Mouse (Mus musculus) hindbrain, embryonic 10.5 days (tissue): ENCODE measurements around the gene Galntl5. TPM values are rescaled to one million over a fixed set of nuclear protein-coding genes. Genes with fewer than 3 reads are reported as not detected.
"Not testable (repeated sequence)": the region's sequence is repeated elsewhere in the genome, so short reads cannot be mapped to it uniquely, and the experiment has no call there.

Source experiments
- DNase-seq: peaks from one replicate; pipeline ENCODE4 v3.0.0-alpha.2; 2017; ENCODE audit warnings: low spot score
- H3K27ac ChIP-seq: fragments of 300-500 bp; sonication (generic); 2 replicates; pipeline ENCODE4 v1.5.1; 2016; ENCODE audit warnings: mild to moderate bottlenecking, moderate library complexity
- H3K27me3 ChIP-seq: fragments of 300-500 bp; sonication (generic); 2 replicates; pipeline ENCODE4 v1.6.1; 2016; ENCODE audit warnings: mild to moderate bottlenecking; ENCODE audit not compliant: poor library complexity, insufficient read depth, severe bottlenecking
- H3K36me3 ChIP-seq: fragments of 300-500 bp; sonication (generic); 2 replicates; pipeline ENCODE4 v1.6.1; 2016; ENCODE audit warnings: mild to moderate bottlenecking, moderate library complexity
- H3K4me1 ChIP-seq: fragments of 300-500 bp; sonication (generic); replicated peaks from 2 replicates; pipeline ENCODE4 v1.6.1; 2016; ENCODE audit warnings: mild to moderate bottlenecking
- H3K4me3 ChIP-seq: fragments of 300-500 bp; sonication (generic); 2 replicates; pipeline ENCODE4 v1.5.1; 2016; ENCODE audit warnings: mild to moderate bottlenecking, moderate library complexity
- H3K9me3 ChIP-seq: fragments of 300-500 bp; sonication (generic); 2 replicates; pipeline ENCODE4 v1.6.1; 2016; ENCODE audit warnings: mild to moderate bottlenecking, moderate library complexity
- WGBS: fragments of 180-500 bp; shearing (Covaris S2); methylation state at CpG from one replicate; pipeline ENCODE4 v1.1.7; 2016; 5-methylcytosine and 5-hydroxymethylcytosine counted together
- polyA plus RNA-seq: library from polyadenylated mRNA; unstranded; fragments of >200 nt; fragmentation: Nextera tagmentation; extraction: Ambion mirVana; gene quantifications from 2 replicates; pipeline ENCODE4 v1.2.1, GENCODE M21; 2016

Gene Galntl5
- polyA plus RNA-seq, 1 experiment from 2014 or later = not detected

DNA sequence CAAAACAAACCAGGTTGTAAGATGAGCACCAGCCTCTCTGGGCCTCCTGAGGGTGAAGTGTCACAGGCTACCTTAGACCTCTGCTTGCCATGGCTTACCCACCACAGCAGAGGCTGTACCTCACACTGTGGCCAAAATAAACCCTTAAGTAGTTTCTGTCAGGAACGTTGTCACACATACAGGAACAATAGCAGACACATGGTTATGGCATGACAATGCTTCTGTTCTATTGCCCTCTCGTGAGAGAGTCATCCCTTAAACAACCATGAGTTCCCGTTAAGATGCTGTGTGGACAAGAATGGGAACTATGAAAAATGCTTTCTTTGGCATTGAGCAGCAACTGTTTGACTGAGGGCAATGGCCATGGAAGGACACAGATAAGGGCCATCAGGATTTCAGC is 40.3 kb downstream of the Galntl5 start, which contains the start of gene Galnt11:
Gene Galnt11 (plus strand): TSS at position 301 of the 400 bp plus-strand sequence.
- Histone ChIP-seq H3K4me3 (peak within 1 kb of the TSS; percentile 78), H3K9me3 (no peaks in the 10 kb centered on the region), H3K27ac (peak within 1 kb of the TSS; percentile 96), H3K36me3 (peaks cover 9% of the 10 kb centered on the region; the same call in 1 of the 2 replicates), H3K4me1 (peaks cover 10% of the 10 kb centered on the region), H3K27me3 (no peaks in the 10 kb centered on the region)
- no peak for DNase-seq
- WGBS = 88% methylated on average over 3 of the region's 3 CpGs

DNA sequence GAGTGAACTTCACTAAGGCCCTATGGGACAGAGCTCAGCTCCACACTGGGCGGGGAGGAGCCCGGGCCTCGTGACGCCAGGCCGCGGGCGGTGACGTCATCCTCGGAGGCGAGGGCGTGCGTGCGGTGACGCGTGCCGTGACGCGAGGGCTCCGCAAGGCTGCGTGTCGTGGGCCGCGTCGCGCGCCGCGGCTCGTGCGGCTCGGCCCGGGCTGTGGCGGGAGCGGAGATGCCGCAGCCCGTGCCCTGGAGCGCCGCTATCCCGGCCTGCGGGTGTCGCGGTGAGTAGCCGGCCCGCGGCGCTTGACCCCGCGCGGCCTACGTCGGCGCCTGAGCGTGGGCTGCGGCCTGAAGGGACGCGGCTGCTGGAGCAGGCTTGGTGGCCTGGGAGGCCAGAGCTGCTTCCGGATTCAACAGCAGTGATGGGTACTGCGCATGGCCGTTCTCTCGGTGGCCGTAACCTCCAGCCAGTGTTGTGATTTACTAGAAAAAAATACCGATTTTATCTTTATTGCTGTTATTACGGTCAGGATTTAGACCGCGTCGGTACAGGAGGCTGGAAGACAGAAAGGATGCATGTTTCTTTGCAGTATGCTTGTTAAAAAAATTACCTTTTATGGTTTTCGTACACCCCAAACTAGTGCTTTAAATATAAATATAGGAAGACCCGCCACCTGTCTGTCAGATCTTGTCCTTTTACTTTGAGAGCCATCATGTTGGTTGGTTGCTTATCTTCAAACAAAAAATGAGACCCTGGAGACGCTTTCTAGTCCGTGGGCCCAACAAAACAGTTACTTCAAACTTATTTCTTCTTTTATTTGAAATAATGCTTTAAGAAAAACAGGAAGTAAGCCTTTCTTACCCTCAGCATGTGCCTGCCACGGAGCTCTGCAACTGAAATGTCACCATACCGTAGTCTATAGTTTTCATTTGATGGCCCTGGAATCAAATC is 41.8 kb downstream of the Galntl5 start, which contains the start of gene E130116L18Rik:
Gene E130116L18Rik (minus strand): TSS at position 402 of the 951 bp plus-strand sequence.
- H3K36me3 ChIP-seq = peaks cover 18% of the 10 kb centered on the region
- peak within 1 kb of the TSS; percentile 96 for H3K27ac ChIP-seq
- peak; percentile 88 for DNase-seq
- no peaks in the 10 kb centered on the region for H3K27me3 ChIP-seq
- no peaks in the 10 kb centered on the region for H3K9me3 ChIP-seq
- WGBS = 6% methylated on average over 72 of the region's 72 CpGs
- H3K4me3 ChIP-seq = peak within 1 kb of the TSS; percentile 78
- H3K4me1 ChIP-seq = peaks cover 10% of the 10 kb centered on the region

DNA sequence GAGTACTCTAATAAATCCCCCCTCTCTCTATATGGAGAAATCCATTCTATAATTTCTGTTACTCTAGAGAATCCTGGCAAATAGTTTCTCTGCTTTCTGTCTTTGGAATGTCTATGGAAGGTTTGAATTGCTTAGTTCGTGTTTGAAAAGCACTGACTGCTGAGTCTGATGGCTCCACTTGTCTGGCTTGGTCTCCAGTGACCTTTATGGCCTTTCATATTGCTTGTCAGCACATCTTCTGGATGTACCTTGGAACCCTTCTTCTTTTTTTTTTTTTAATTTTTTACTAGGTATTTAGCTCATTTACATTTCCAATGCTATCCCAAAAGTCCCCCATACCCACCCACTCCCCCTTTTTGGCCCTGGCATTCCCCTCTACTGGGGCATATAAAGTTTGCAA is 43.1 kb downstream of the Galntl5 start:
- not testable (repeated sequence) for H3K9me3 ChIP-seq, H3K27ac ChIP-seq, DNase-seq, H3K4me3 ChIP-seq, H3K4me1 ChIP-seq, H3K27me3 ChIP-seq
- 88% methylated on average over 1 of the region's 1 CpGs for WGBS
- peaks cover 27% of the 10 kb centered on the region for H3K36me3 ChIP-seq

DNA sequence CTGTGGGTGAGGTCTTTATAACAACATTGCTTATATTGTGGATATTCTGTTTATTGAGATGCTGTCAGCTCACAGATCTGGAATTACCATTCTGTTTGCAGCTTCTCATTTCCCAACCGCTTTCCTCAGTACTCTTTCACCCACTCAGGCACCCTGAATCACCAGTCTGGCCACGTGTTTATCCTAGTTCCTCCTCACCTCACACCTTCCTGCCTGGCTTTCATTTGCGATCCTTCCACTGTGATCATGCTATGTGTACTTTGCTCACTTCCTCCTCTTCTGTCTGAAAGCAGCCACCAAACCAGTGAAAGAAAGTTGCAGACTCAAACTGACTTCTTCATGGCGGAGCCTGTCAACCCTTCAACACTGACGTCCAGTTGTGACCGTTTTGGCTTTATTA is 61.8 kb downstream of the Galntl5 start:
- H3K9me3 ChIP-seq = no peaks in the 10 kb centered on the region
- no peak overlapping the region for H3K27ac ChIP-seq
- WGBS = 90% methylated on average over 6 of the region's 6 CpGs
- DNase-seq = no peak
- peaks cover 23% of the 10 kb centered on the region for H3K36me3 ChIP-seq
- no peaks in the 10 kb centered on the region for H3K4me1 ChIP-seq
- no peaks in the 10 kb centered on the region for H3K27me3 ChIP-seq
- H3K4me3 ChIP-seq = no peak overlapping the region

DNA sequence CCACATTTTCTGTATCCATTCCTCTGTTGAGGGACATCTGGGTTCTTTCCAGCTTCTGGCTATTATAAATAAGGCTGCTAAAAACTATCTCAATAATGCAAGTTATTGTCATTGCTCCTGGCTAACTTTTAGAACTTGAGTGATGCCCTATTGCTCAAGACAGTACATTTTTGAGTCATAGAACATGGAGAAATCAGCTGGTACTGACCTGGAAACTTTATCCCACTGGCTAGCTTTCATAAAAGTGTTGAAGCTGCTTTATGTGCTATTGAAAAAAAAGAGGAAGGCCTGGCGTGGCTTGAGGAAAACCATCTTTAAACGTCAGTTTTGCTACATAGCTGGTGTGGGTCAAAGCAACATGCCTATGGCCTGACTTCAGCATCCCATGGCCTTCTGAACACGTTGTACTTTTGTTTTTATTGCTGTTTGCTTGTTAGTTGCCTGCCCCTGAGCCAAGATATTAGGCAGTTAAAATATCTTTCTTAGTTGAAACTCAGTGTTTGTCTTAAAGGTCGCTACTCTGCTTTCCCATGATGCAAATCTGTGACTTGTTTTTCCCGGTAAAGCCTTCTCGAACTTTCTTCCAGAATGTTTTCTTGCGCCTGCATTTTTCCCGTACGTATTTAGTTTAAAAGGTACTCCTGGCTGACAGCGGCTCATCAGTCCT is 64.7 kb downstream of the Galntl5 start:
- H3K9me3 ChIP-seq = no peaks in the 10 kb centered on the region
- no peak for DNase-seq
- H3K27ac ChIP-seq = no peak overlapping the region
- H3K4me1 ChIP-seq = no peaks in the 10 kb centered on the region
- no peak overlapping the region for H3K4me3 ChIP-seq
- WGBS = 89% methylated on average over 10 of the region's 10 CpGs
- H3K27me3 ChIP-seq = no peaks in the 10 kb centered on the region
- H3K36me3 ChIP-seq = peaks cover 41% of the 10 kb centered on the region

DNA sequence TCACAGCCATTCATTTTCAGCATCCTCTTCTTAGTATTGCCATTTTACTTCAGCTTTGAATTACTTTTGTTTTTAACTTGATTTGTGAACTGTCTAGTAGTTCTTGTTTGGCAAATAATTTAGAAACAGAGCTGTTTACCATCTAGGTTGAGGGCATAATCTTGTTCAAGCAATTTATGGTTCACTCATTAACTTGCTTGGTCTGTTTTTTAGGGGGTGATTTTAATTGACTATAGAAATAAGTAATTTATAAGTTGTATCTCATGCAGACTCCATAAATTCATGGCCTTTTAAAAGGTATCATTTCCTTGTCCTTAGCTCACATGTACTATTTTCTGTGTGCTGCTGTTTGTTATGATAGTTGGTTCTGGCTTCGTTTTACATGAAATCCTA is 65.2 kb downstream of the Galntl5 start:
- H3K4me3 ChIP-seq = no peak overlapping the region
- DNase-seq = no peak
- H3K36me3 ChIP-seq = peaks cover 43% of the 10 kb centered on the region
- H3K27me3 ChIP-seq = no peaks in the 10 kb centered on the region
- no peaks in the 10 kb centered on the region for H3K4me1 ChIP-seq
- H3K9me3 ChIP-seq = no peaks in the 10 kb centered on the region
- WGBS = 80% methylated on average over 1 of the region's 1 CpGs
- H3K27ac ChIP-seq = no peak overlapping the region

DNA sequence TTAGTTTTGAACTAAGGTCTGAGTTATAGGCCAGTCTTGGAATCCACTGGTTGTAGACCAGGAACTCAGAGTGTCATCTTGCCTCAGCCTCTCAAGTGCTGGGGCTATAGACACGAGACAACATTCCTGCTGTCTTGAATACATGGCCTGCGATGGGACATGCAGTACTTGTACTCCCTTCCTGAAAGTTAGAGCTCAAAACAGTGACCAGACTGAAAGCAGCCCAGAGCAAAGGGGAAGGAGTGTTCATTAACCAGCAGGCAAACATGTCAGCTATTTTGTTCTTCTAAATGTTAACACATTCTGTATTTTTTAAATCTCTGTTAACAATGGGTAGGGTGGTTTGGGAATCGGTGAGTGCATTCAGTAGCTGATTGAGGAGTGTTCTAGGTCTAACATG is 65.8 kb downstream of the Galntl5 start:
- WGBS = 79% methylated on average over 3 of the region's 3 CpGs
- Histone ChIP-seq H3K27me3 (no peaks in the 10 kb centered on the region), H3K27ac (no peak overlapping the region), H3K36me3 (peaks cover 47% of the 10 kb centered on the region), H3K4me1 (no peaks in the 10 kb centered on the region), H3K9me3 (no peaks in the 10 kb centered on the region), H3K4me3 (no peak overlapping the region)
- no peak for DNase-seq

DNA sequence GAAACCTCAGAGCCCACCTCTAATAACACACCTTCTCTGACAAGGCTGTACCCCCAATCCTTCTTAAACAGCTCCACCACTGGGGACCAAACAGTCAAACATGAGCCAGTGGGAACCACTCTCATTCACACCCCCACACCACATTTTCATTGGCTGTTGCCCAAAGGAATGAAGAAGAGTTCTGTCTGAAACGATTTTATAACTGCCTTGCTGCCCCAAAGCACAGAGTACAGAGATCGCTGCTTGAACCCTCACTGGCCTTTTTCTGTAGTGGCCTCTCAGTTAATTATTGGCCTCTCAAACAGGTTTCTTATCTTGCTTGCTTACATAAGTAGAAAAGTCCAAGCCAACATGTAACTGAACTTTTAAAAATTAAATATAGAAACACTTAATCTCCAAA is 71.2 kb downstream of the Galntl5 start:
- 87% methylated on average over 2 of the region's 2 CpGs for WGBS
- H3K36me3 ChIP-seq = peaks cover 84% of the 10 kb centered on the region
- H3K9me3 ChIP-seq = no peaks in the 10 kb centered on the region
- H3K27me3 ChIP-seq = no peaks in the 10 kb centered on the region
- no peak overlapping the region for H3K27ac ChIP-seq
- no peak for DNase-seq
- H3K4me3 ChIP-seq = no peak overlapping the region
- H3K4me1 ChIP-seq = no peaks in the 10 kb centered on the region

DNA sequence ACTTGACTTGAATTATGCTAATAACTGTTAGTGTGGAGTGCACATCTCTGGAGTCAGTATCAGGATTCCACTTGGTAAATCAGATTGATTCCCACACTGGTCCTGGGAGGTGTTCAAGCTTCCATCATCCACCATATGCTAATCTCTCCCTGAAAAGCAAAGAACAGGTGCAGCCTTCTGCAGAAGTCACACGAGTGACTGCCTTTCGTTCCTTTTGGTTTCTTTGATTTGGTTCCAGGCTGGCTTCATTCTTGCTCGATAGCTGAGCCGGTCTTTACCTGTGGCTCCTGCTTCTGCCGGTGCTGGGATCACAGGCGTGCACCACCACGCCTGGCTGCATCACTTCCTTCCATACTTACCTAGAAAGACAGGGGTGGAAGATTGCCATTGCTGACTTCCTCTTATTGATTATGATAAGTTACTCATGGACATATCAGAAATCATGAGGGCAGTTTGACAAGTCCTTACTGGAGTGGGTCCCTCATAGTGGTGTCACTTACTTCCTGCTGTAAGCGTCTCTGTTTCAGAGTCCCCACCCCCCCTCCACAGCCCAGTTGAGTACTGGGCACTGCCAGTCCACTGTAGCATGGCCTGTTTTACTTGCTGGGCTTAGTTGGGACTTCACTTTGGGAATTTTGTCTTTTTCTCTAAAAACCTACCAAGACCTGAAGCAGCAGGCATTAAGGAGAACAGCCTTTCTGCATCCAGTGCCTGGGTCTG is 71.7 kb downstream of the Galntl5 start:
- no peak for DNase-seq
- no peaks in the 10 kb centered on the region for H3K4me1 ChIP-seq
- H3K4me3 ChIP-seq = no peak overlapping the region
- no peak overlapping the region for H3K27ac ChIP-seq
- WGBS = 95% methylated on average over 8 of the region's 8 CpGs
- H3K9me3 ChIP-seq = no peaks in the 10 kb centered on the region
- H3K36me3 ChIP-seq = peaks cover 86% of the 10 kb centered on the region
- H3K27me3 ChIP-seq = no peaks in the 10 kb centered on the region

DNA sequence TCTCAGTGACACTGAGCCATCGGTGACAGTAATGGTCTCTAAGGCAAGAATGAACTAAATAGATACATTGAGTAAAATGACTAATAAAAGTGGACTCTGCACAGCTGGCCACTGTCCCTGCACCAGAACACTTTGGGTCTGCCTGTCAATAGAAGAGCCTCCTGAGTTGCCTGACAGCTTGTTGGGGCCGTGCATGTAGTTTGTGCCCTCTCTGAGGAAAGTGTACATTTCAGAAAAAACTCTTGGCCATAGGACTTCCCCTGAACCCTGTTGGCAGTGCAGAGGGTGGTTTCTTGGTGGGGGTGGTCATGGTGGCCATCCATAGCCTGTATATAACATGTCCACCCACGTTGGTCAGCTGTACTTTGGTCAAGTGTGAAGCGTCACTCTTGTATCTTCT is 73.2 kb downstream of the Galntl5 start:
- H3K27me3 ChIP-seq = no peaks in the 10 kb centered on the region
- peaks cover 90% of the 10 kb centered on the region for H3K36me3 ChIP-seq
- H3K27ac ChIP-seq = no peak overlapping the region
- 92% methylated on average over 4 of the region's 4 CpGs for WGBS
- H3K4me1 ChIP-seq = no peaks in the 10 kb centered on the region
- no peaks in the 10 kb centered on the region for H3K9me3 ChIP-seq
- no peak overlapping the region for H3K4me3 ChIP-seq
- no peak for DNase-seq

DNA sequence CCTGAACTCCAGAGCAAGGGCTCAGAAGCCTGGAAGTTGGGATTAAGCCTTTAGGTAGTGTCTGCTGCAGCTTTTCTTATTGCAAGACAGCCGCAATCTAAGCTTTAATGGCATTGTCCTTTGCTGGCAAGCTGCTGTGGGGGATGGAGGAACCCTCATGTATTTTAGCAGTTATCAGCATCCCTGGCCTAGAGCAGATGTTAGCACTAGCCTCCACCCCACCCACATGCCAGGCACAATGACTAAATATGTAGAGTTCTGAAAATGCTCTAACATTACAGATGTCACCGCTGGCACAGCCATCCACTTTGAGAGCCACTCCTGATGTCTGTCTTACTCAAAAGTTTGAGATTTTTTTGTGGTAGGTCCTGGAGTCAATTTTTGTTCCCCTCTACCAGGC is 75.4 kb downstream of the Galntl5 start:
- Histone ChIP-seq H3K4me1 (no peaks in the 10 kb centered on the region), H3K27me3 (no peaks in the 10 kb centered on the region), H3K9me3 (no peaks in the 10 kb centered on the region), H3K4me3 (no peak overlapping the region), H3K36me3 (peaks cover 82% of the 10 kb centered on the region), H3K27ac (no peak overlapping the region)
- 85% methylated on average over 2 of the region's 2 CpGs for WGBS
- DNase-seq = no peak

DNA sequence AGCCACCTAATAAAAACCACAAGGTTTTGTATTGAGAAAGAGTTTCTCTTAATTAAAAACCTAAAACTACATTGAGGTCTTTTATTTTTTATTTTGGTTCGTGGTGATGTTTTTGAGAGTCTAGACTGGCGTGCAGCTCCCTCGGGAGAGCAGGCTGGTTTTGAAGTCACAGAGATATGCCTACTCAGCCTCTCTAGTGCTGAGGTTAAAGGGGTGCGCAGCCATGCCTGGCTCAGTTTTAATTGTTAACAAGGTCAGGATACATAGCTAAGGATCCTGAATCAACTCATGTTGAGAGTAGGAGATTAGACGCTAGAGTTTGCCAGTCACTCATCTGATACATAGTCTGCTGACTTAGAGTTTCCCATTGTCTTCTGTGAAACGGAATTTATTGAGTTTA is 80.2 kb downstream of the Galntl5 start:
- no peak overlapping the region for H3K27ac ChIP-seq
- H3K27me3 ChIP-seq = no peaks in the 10 kb centered on the region
- DNase-seq = no peak
- peaks cover 90% of the 10 kb centered on the region for H3K36me3 ChIP-seq
- H3K4me1 ChIP-seq = no peaks in the 10 kb centered on the region
- H3K4me3 ChIP-seq = no peak overlapping the region
- whole genome bisulfite sequencing = 90% methylated on average over 6 of the region's 6 CpGs
- H3K9me3 ChIP-seq = no peaks in the 10 kb centered on the region
